In the genomic region with DNA sequence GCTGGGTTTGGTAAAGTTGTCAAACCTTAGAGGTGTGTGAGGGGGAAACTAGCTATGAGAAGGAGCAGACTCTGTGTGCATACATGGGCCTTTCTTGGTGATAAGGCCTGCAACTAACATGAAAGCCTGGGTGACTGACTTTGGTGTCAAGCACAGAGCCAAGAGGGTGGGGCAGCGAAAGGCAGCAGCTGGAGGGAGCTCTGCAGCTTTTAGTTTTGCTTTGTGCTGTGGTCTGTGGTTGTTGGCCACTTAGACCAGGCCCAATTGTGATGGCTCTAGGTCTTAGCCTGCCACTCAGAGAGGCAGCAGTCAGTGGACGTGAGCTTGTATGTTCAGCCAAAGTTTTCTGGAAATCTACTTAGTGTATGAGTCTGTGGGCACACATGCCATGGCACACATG, we compare ENCODE assay signal across 16 mouse cellular contexts. TPM values are rescaled to one million over a fixed set of nuclear protein-coding genes. Genes with fewer than 3 reads are reported as not detected.
DNase-seq lines count a peak whose midpoint lies in the region; ATAC-seq and TF ChIP-seq lines count a peak whose summit lies in the region.
"Had no signal": no experiment of that assay in that cellular context is flagged by ENCODE, and none has a peak within 500 bp of the region (broad histone marks: within the 10 kb centered on the region; RNA-seq: fewer than 3 reads in every experiment).

No protein-coding gene starts in this region.

- 67% methylated on average over 2 of the region's 2 CpGs for WGBS in macrophage (ENCODE audit: missing documents)

- intact Hi-C loops in gastrocnemius, adult 2 months (cut with DNase I), result no loop called here
- intact Hi-C loops in gastrocnemius, postnatal 36 days (cut with DNase I), result no loop called here

- H3K36me3 ChIP-seq in macrophage (ENCODE audit: inconsistent target), result no peaks in the 10 kb centered on the region
- no peaks in the 10 kb centered on the region for H3K36me3 ChIP-seq in splenic B cell, adult 2 months (ENCODE audit: control insufficient read depth, insufficient read depth, low read length, poor library complexity, severe bottlenecking)
- H3K36me3 ChIP-seq: limb, embryonic 13.5 days; midbrain, embryonic 12.5 days had no signal

- peaks cover 100% of the 10 kb centered on the region for H3K79me2 ChIP-seq in macrophage (ENCODE audit: inconsistent target)

- H3K4me3 ChIP-seq in gastrocnemius, adult 2 months, result no peak overlapping the region
- no peak overlapping the region for H3K4me3 ChIP-seq in macrophage (ENCODE audit: inconsistent target)
- H3K4me3 ChIP-seq: limb, embryonic 13.5 days; midbrain, embryonic 12.5 days had no signal

- no peak for DNase-seq in gastrocnemius, adult 2 months
- no peak for DNase-seq in gastrocnemius, postnatal 36 days
- DNase-seq in lung, postnatal 10 days, result peak; percentile 33
- no peak for DNase-seq in lung, postnatal 25 days (ENCODE audit: low spot score)
- DNase-seq in splenic B cell, adult 2 months (ENCODE audit: low read depth, low spot score), result peak; percentile 32
- no peak for DNase-seq in embryo, embryonic 9.5 days (ENCODE audit: extremely low spot score)
- DNase-seq: adrenal gland, postnatal 14 days; cerebellum, adult 9-11 months; gastrocnemius, postnatal 10 days; lung, embryonic 14.5 days; thymus, adult 2 months had no signal

- no peak for ATAC-seq in activated CD4-positive, CD25-positive, alpha-beta regulatory T cell, adult 4 months
- ATAC-seq: forebrain, embryonic 16.5 days had no signal

- H3K27ac ChIP-seq in gastrocnemius, adult 2 months, result peak overlapping the region; percentile 2; the same call in 1 of the 2 replicates
- H3K27ac ChIP-seq in macrophage, result peak overlapping the region; percentile 60
- H3K27ac ChIP-seq: limb, embryonic 13.5 days; midbrain, embryonic 12.5 days had no signal

- no peak for TF ChIP-seq CTCF in gastrocnemius, adult 2 months (IDR thresholded peaks at IDR 0.05)

- H3K27me3 ChIP-seq in splenic B cell, adult 2 months (ENCODE audit: control insufficient read depth, insufficient read depth, low read length, poor library complexity, severe bottlenecking), result no peaks in the 10 kb centered on the region
- H3K27me3 ChIP-seq: limb, embryonic 13.5 days; midbrain, embryonic 12.5 days had no signal

RNA-seq across cellular contexts. Expression of gene Inpp4a, which starts 7.9 kb away (rescaled TPM):
- 10 to 100 TPM; 18.0 to 19.5 TPM for total RNA-seq in gastrocnemius, adult 2 months (2021)
- 10 to 100 TPM; 16.3 to 21.5 TPM for total RNA-seq in gastrocnemius, postnatal 36 days (2021)
- 100 to 1,000 TPM; 170 to 584 (median 327) TPM for total RNA-seq in macrophage (2018; cell fraction: chromatin; rRNA removed)
- 10 to 100 TPM; 28.2 to 79.3 (median 60.4) TPM for total RNA-seq in macrophage (2018; cell fraction: cytosol; rRNA removed)
- total RNA-seq in macrophage (2018; cell fraction: nucleus; rRNA removed), result 100 to 1,000 TPM in 24 of 26 experiments, 10 to 100 TPM in 2; 95.2 to 376 (median 172) TPM
- 13.9 to 36.0 TPM (median 22.9 TPM) in 3 replicates for polyA plus RNA-seq in macrophage (2018)
- polyA plus RNA-seq in activated CD4-positive, CD25-positive, alpha-beta regulatory T cell, adult 4 months (2017; shearing (Covaris generic)), result 10 to 100 TPM; 58.0 to 60.7 TPM

Comparison
In these comparisons a context has a peak if more than half of its experiments do, and no peak if none do; other contexts are left out.
1. DNase-seq: peak in lung, postnatal 10 days (single experiment) and splenic B cell, adult 2 months (single experiment); none in gastrocnemius, adult 2 months (single experiment), gastrocnemius, postnatal 36 days (0 of 2), lung, postnatal 25 days (single experiment) and embryo, embryonic 9.5 days (single experiment).